Mouse (Mus musculus): ENCODE results near the gene Tsc22d2.

GRCm38 (mm10) chr3:58428861-58429260 is 14.3 kb downstream of the Tsc22d2 start:
- TF ChIP-seq CTCF (IDR thresholded peaks at IDR 0.05; ENCODE audit: low read depth, low read length): no peak
- no peak for TF ChIP-seq POLR2A (IDR thresholded peaks at IDR 0.05; ENCODE audit: extremely low read depth, insufficient read depth, low read length)

All from liver, adult 2 months (tissue).